Mouse (Mus musculus): Measurements from ENCODE around the gene Syt13. TPM values are rescaled to one million over a fixed set of nuclear protein-coding genes. Genes with fewer than 3 reads are reported as not detected.
A peak's percentile ranks its signal among the peaks of the same experiment; 100 is the strongest.

The Syt13 gene
- polyA plus RNA-seq, 2 experiments: 8.4 to 11.7 TPM

DNA sequence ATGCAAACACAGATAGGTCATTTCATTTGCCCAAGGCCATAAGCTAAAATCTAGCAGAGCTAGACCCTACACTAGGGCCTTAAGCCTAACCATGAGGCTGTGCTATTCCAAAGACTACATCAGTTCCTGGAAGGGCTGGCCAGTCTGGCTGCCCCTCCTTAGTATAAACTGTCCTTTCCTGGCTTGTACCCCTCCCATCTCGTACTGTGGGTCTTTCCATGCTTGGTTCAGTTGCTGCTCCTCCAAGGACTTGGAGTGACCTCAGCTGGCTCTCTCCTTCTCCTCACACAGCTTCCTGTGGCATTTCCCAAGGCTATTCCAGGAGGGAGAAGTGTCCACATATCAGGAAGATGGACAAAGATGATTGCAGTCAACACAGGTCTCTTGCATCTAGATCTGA is 40.3 kb upstream of the Syt13 start:
- Histone ChIP-seq H3K27ac (replicated peaks; ENCODE audit: low read depth, low read length) (no peak overlapping the region), H3K36me3 (ENCODE audit: control insufficient read depth, insufficient read depth, low read length) (no peaks in the 10 kb centered on the region), H3K27me3 (ENCODE audit: control insufficient read depth, insufficient read depth, low read length) (no peaks in the 10 kb centered on the region), H3K4me3 (replicated peaks; ENCODE audit: low read length) (no peak overlapping the region), H3K9me3 (ENCODE audit: control insufficient read depth, low read length) (no peaks in the 10 kb centered on the region), H3K4me1 (ENCODE audit: control insufficient read depth, insufficient read depth, low read length) (no peaks in the 10 kb centered on the region), H3K4me2 (replicated peaks; ENCODE audit: low read depth, low read length, severe bottlenecking) (no peak overlapping the region), H3K9ac (ENCODE audit: low read depth, low read length, severe bottlenecking) (no peak overlapping the region)
- no peak for TF ChIP-seq POLR2A (IDR thresholded peaks at IDR 0.05; ENCODE audit: borderline replicate concordance, extremely low read depth, insufficient read depth, insufficient read length)
- ATAC-seq (ENCODE audit: low FRiP score, low read depth): no peak
- DNase-seq (ENCODE audit: low spot score): no peak
- WGBS: 72% methylated on average over 1 of the region's 1 CpGs

DNA sequence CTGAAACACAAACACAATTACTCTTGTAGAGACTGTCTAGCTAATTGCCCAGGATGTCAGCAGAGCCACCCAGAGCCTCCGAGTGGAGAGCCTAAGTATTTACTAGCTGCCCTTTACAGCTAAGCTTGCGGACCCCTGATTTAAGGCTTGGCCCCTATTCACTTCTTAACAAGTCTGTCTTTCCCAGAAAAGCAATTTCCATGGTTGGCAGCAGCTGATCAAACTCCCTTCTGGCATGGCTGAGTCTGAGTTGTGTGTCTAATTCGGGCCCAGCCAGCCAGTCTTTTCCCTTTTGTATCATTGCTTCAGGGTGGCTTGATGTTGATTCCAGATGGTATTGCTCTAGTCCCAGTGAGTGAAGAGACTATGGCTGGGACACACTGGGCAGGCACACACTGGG is 37.4 kb upstream of the Syt13 start:
- Histone ChIP-seq H3K4me2 (replicated peaks; ENCODE audit: low read depth, low read length, severe bottlenecking) (no peak overlapping the region), H3K9ac (ENCODE audit: low read depth, low read length, severe bottlenecking) (no peak overlapping the region), H3K4me1 (ENCODE audit: control insufficient read depth, insufficient read depth, low read length) (no peaks in the 10 kb centered on the region), H3K4me3 (replicated peaks; ENCODE audit: low read length) (no peak overlapping the region), H3K27ac (replicated peaks; ENCODE audit: low read depth, low read length) (no peak overlapping the region), H3K36me3 (ENCODE audit: control insufficient read depth, insufficient read depth, low read length) (no peaks in the 10 kb centered on the region), H3K9me3 (ENCODE audit: control insufficient read depth, low read length) (no peaks in the 10 kb centered on the region), H3K27me3 (ENCODE audit: control insufficient read depth, insufficient read depth, low read length) (no peaks in the 10 kb centered on the region)
- 41% methylated on average over 3 of the region's 3 CpGs for WGBS
- no peak for TF ChIP-seq POLR2A (IDR thresholded peaks at IDR 0.05; ENCODE audit: borderline replicate concordance, extremely low read depth, insufficient read depth, insufficient read length)
- ATAC-seq (ENCODE audit: low FRiP score, low read depth) (no peak), DNase-seq (ENCODE audit: low spot score) (no peak)

GRCm38 (mm10) chr2:92883039-92883911 is 31.6 kb upstream of the Syt13 start:
- H3K4me3 ChIP-seq (replicated peaks; ENCODE audit: low read length): 0 out of 2 replicates have a peak overlapping the region, but pooled peaks have one; percentile 4

GRCm38 (mm10) chr2:92883912-92884243 is 31.0 kb upstream of the Syt13 start:
- Histone ChIP-seq H3K4me2 (replicated peaks; ENCODE audit: low read depth, low read length, severe bottlenecking) (peak overlapping the region; percentile 35), H3K4me3 (replicated peaks; ENCODE audit: low read length) (no peak overlapping the region), H3K4me1 (ENCODE audit: control insufficient read depth, insufficient read depth, low read length) (peaks cover 4% of the 10 kb centered on the region), H3K9me3 (ENCODE audit: control insufficient read depth, low read length) (no peaks in the 10 kb centered on the region), H3K9ac (ENCODE audit: low read depth, low read length, severe bottlenecking) (no peak overlapping the region), H3K36me3 (ENCODE audit: control insufficient read depth, insufficient read depth, low read length) (no peaks in the 10 kb centered on the region), H3K27me3 (ENCODE audit: control insufficient read depth, insufficient read depth, low read length) (no peaks in the 10 kb centered on the region), H3K27ac (replicated peaks; ENCODE audit: low read depth, low read length) (no peak overlapping the region)
- DNase-seq (ENCODE audit: low spot score) (peak; percentile 25), ATAC-seq (ENCODE audit: low FRiP score, low read depth) (no peak)
- 0% methylated on average over 2 of the region's 2 CpGs for WGBS
- no peak for TF ChIP-seq POLR2A (IDR thresholded peaks at IDR 0.05; ENCODE audit: borderline replicate concordance, extremely low read depth, insufficient read depth, insufficient read length)

More at GRCm38 (mm10) chr2:92883039-92883911, 31.6 kb upstream of the Syt13 start:
- peak; percentile 81 for DNase-seq (ENCODE audit: low spot score)
- Histone ChIP-seq H3K4me1 (ENCODE audit: control insufficient read depth, insufficient read depth, low read length) (peaks cover 4% of the 10 kb centered on the region), H3K4me2 (replicated peaks; ENCODE audit: low read depth, low read length, severe bottlenecking) (peak overlapping the region; percentile 35), H3K27me3 (ENCODE audit: control insufficient read depth, insufficient read depth, low read length) (no peaks in the 10 kb centered on the region), H3K27ac (replicated peaks; ENCODE audit: low read depth, low read length) (no peak overlapping the region; the same call in 1 of the 2 replicates), H3K9ac (ENCODE audit: low read depth, low read length, severe bottlenecking) (no peak overlapping the region), H3K9me3 (ENCODE audit: control insufficient read depth, low read length) (no peaks in the 10 kb centered on the region), H3K36me3 (ENCODE audit: control insufficient read depth, insufficient read depth, low read length) (no peaks in the 10 kb centered on the region)
- peak; percentile 58; the same call in 1 of the 2 replicates for ATAC-seq (ENCODE audit: low FRiP score, low read depth)
- TF ChIP-seq POLR2A (IDR thresholded peaks at IDR 0.05; ENCODE audit: borderline replicate concordance, extremely low read depth, insufficient read depth, insufficient read length): no peak
- WGBS: 6% methylated on average over 15 of the region's 15 CpGs

GRCm38 (mm10) chr2:92884976-92885375 is 29.9 kb upstream of the Syt13 start:
- DNase-seq (ENCODE audit: low spot score) (no peak), ATAC-seq (ENCODE audit: low FRiP score, low read depth) (no peak)
- Histone ChIP-seq H3K4me1 (ENCODE audit: control insufficient read depth, insufficient read depth, low read length) (peaks cover 4% of the 10 kb centered on the region), H3K27ac (replicated peaks; ENCODE audit: low read depth, low read length) (no peak overlapping the region), H3K9me3 (ENCODE audit: control insufficient read depth, low read length) (no peaks in the 10 kb centered on the region), H3K9ac (ENCODE audit: low read depth, low read length, severe bottlenecking) (no peak overlapping the region), H3K27me3 (ENCODE audit: control insufficient read depth, insufficient read depth, low read length) (no peaks in the 10 kb centered on the region), H3K4me3 (replicated peaks; ENCODE audit: low read length) (no peak overlapping the region), H3K36me3 (ENCODE audit: control insufficient read depth, insufficient read depth, low read length) (no peaks in the 10 kb centered on the region), H3K4me2 (replicated peaks; ENCODE audit: low read depth, low read length, severe bottlenecking) (no peak overlapping the region)
- 68% methylated on average over 6 of the region's 6 CpGs for WGBS
- no peak for TF ChIP-seq POLR2A (IDR thresholded peaks at IDR 0.05; ENCODE audit: borderline replicate concordance, extremely low read depth, insufficient read depth, insufficient read length)

All from limb, embryonic 14.5 days (tissue).